Comparison of ENCODE assay signal across 19 mouse cellular contexts in genomic region chr4:129220376-129221089, GRCm38 (mm10). TPM values are rescaled to one million over a fixed set of nuclear protein-coding genes. Genes with fewer than 3 reads are reported as not detected.
DNase-seq lines count a peak whose midpoint lies in the region; ATAC-seq and TF ChIP-seq lines count a peak whose summit lies in the region.
"Had no signal": no experiment of that assay in that cellular context is flagged by ENCODE, and none has a peak within 500 bp of the region (broad histone marks: within the 10 kb centered on the region; RNA-seq: fewer than 3 reads in every experiment).

No protein-coding gene starts in this region.

- 68% methylated on average over 7 of the region's 7 CpGs for WGBS in embryonic facial prominence, embryonic 13.5 days
- 73% methylated on average over 7 of the region's 7 CpGs for whole genome bisulfite sequencing in embryonic facial prominence, embryonic 10.5 days
- 7% methylated on average over 7 of the region's 7 CpGs for WGBS in cerebellum, adult 2 months
- WGBS in embryonic facial prominence, embryonic 14.5 days: 59% methylated on average over 7 of the region's 7 CpGs
- 48% methylated on average over 7 of the region's 7 CpGs for WGBS in lung, postnatal 0 days

- TF ChIP-seq CTCF in ES-Bruce4 (IDR thresholded peaks at IDR 0.05; ENCODE audit: low read depth, low read length): no peak
- TF ChIP-seq CTCF in cerebellum, adult 2 months (IDR thresholded peaks at IDR 0.05; ENCODE audit: borderline replicate concordance, insufficient read depth, low read depth, low read length): no peak
- TF ChIP-seq CTCF in lung, postnatal 0 days (IDR thresholded peaks at IDR 0.05): no peak

- no peak overlapping the region for H3K4me3 ChIP-seq in embryonic facial prominence, embryonic 13.5 days
- no peak overlapping the region for H3K4me3 ChIP-seq in embryonic facial prominence, embryonic 10.5 days
- peak overlapping the region; percentile 51 for H3K4me3 ChIP-seq in ES-Bruce4 (ENCODE audit: low read depth, low read length)
- no peak overlapping the region for H3K4me3 ChIP-seq in cerebellum, adult 2 months (replicated peaks; ENCODE audit: insufficient read depth, low read depth, low read length)
- H3K4me3 ChIP-seq in embryonic facial prominence, embryonic 14.5 days (ENCODE audit: low read depth, low read length): no peak overlapping the region
- no peak overlapping the region for H3K4me3 ChIP-seq in lung, postnatal 0 days (ENCODE audit: low read depth, low read length)

- peaks cover 90% of the 10 kb centered on the region for H3K36me3 ChIP-seq in embryonic facial prominence, embryonic 13.5 days
- peaks cover 89% of the 10 kb centered on the region for H3K36me3 ChIP-seq in embryonic facial prominence, embryonic 10.5 days (replicated peaks)
- H3K36me3 ChIP-seq in ES-Bruce4 (ENCODE audit: control insufficient read depth, insufficient read depth, low read length, poor library complexity, severe bottlenecking): peaks cover 66% of the 10 kb centered on the region
- H3K36me3 ChIP-seq in embryonic facial prominence, embryonic 14.5 days (ENCODE audit: control insufficient read depth, insufficient read depth, low read length): peaks cover 87% of the 10 kb centered on the region
- peaks cover 33% of the 10 kb centered on the region for H3K36me3 ChIP-seq in lung, postnatal 0 days (ENCODE audit: insufficient read depth, low read length)

- no peak for ATAC-seq in embryonic facial prominence, embryonic 13.5 days (ENCODE audit: insufficient number of reproducible peaks, insufficient read depth, low FRiP score, low TSS enrichment, low read depth)
- ATAC-seq in embryonic facial prominence, embryonic 14.5 days (ENCODE audit: low read depth): no peak
- ATAC-seq in lung, postnatal 0 days: no peak
- ATAC-seq: activated CD4-positive, CD25-positive, alpha-beta regulatory T cell, adult 4 months; liver, postnatal 0 days; Patski had no signal

- peak overlapping the region; percentile 89; the same call in 1 of the 2 replicates for H3K27ac ChIP-seq in embryonic facial prominence, embryonic 13.5 days
- H3K27ac ChIP-seq in embryonic facial prominence, embryonic 10.5 days (replicated peaks): no peak overlapping the region
- H3K27ac ChIP-seq in ES-Bruce4 (ENCODE audit: insufficient read depth, low read length): peak overlapping the region; percentile 23
- H3K27ac ChIP-seq in cerebellum, adult 2 months (ENCODE audit: insufficient read depth, low read length): peak overlapping the region; percentile 65
- peak overlapping the region; percentile 44; the same call in 1 of the 2 replicates for H3K27ac ChIP-seq in embryonic facial prominence, embryonic 14.5 days (replicated peaks; ENCODE audit: low read depth, low read length)
- H3K27ac ChIP-seq in lung, postnatal 0 days (ENCODE audit: low read length): no peak overlapping the region

- H3K9ac ChIP-seq in embryonic facial prominence, embryonic 13.5 days: 0 out of 2 replicates have a peak overlapping the region, but pooled peaks have one; percentile 22
- peak overlapping the region; percentile 9; the same call in 1 of the 2 replicates for H3K9ac ChIP-seq in ES-Bruce4 (ENCODE audit: low read depth, poor library complexity, severe bottlenecking)
- H3K9ac ChIP-seq in embryonic facial prominence, embryonic 14.5 days (ENCODE audit: low read depth, low read length): no peak overlapping the region
- H3K9ac ChIP-seq in lung, postnatal 0 days (replicated peaks; ENCODE audit: low read depth): no peak overlapping the region
- H3K9ac ChIP-seq: liver, postnatal 0 days had no signal

- TF ChIP-seq EP300 in ES-Bruce4 (IDR thresholded peaks at IDR 0.05; ENCODE audit: insufficient read depth, low read depth, low read length): no peak
- TF ChIP-seq EP300 in lung, postnatal 0 days (IDR thresholded peaks at IDR 0.05): no peak

- peaks cover 77% of the 10 kb centered on the region for H3K4me1 ChIP-seq in embryonic facial prominence, embryonic 13.5 days
- peaks cover 34% of the 10 kb centered on the region for H3K4me1 ChIP-seq in embryonic facial prominence, embryonic 10.5 days
- H3K4me1 ChIP-seq in ES-Bruce4 (ENCODE audit: control insufficient read depth, insufficient read depth, low read length): peaks cover 8% of the 10 kb centered on the region
- H3K4me1 ChIP-seq in cerebellum, adult 2 months (ENCODE audit: control insufficient read depth, insufficient read depth, low read length): peaks cover 59% of the 10 kb centered on the region
- H3K4me1 ChIP-seq in embryonic facial prominence, embryonic 14.5 days (ENCODE audit: control insufficient read depth, insufficient read depth, low read length): peaks cover 32% of the 10 kb centered on the region
- H3K4me1 ChIP-seq in lung, postnatal 0 days (ENCODE audit: insufficient read depth, low read depth, low read length): no peaks in the 10 kb centered on the region

- peaks cover 36% of the 10 kb centered on the region for H3K27me3 ChIP-seq in embryonic facial prominence, embryonic 13.5 days
- peaks cover 47% of the 10 kb centered on the region for H3K27me3 ChIP-seq in embryonic facial prominence, embryonic 10.5 days (replicated peaks; ENCODE audit: low read depth, poor library complexity, severe bottlenecking)
- H3K27me3 ChIP-seq in ES-Bruce4 (ENCODE audit: control insufficient read depth, insufficient read depth, low read length, poor library complexity, severe bottlenecking): no peaks in the 10 kb centered on the region
- no peaks in the 10 kb centered on the region for H3K27me3 ChIP-seq in cerebellum, adult 2 months (ENCODE audit: control insufficient read depth, insufficient read depth, low read length)
- no peaks in the 10 kb centered on the region for H3K27me3 ChIP-seq in embryonic facial prominence, embryonic 14.5 days (replicated peaks; ENCODE audit: control insufficient read depth, insufficient read depth, low read length)
- H3K27me3 ChIP-seq in lung, postnatal 0 days (replicated peaks; ENCODE audit: insufficient read depth, low read length): no peaks in the 10 kb centered on the region
- H3K27me3 ChIP-seq: Patski had no signal

- no peak for DNase-seq in embryonic facial prominence, embryonic 10.5 days (ENCODE audit: low spot score)
- peak; percentile 81 to 87 for DNase-seq in cerebellum, adult 2 months
- no peak for DNase-seq in embryonic facial prominence, embryonic 14.5 days (ENCODE audit: low spot score)
- no peak for DNase-seq in lung, postnatal 36 days
- DNase-seq in lung, postnatal 0 days (ENCODE audit: low spot score): no peak
- no peak for DNase-seq in layer of hippocampus, postnatal 14 days (ENCODE audit: low spot score in 2 of 2)
- DNase-seq: adrenal gland, postnatal 14 days; heart, postnatal 4 days; kidney, adult 2 months; kidney, postnatal 14 days; liver; liver, postnatal 0 days; right cerebral cortex, postnatal 25 days; thymus, postnatal 25 days had no signal

- TF ChIP-seq POLR2A in ES-Bruce4 (IDR thresholded peaks at IDR 0.05; ENCODE audit: insufficient read depth, low read length): no peak
- TF ChIP-seq POLR2A in cerebellum, adult 2 months (IDR thresholded peaks at IDR 0.05; ENCODE audit: borderline replicate concordance, insufficient read depth, low read length): 0 out of 2 replicates have a peak, but pooled peaks have one; percentile 11

- H3K4me2 ChIP-seq in embryonic facial prominence, embryonic 13.5 days: no peak overlapping the region
- H3K4me2 ChIP-seq in embryonic facial prominence, embryonic 14.5 days (ENCODE audit: low read depth, low read length): no peak overlapping the region
- no peak overlapping the region for H3K4me2 ChIP-seq in lung, postnatal 0 days (replicated peaks; ENCODE audit: low read depth, low read length)
- H3K4me2 ChIP-seq: heart, embryonic 11.5 days had no signal

- H3K9me3 ChIP-seq in embryonic facial prominence, embryonic 13.5 days: no peaks in the 10 kb centered on the region
- no peaks in the 10 kb centered on the region for H3K9me3 ChIP-seq in embryonic facial prominence, embryonic 10.5 days
- no peaks in the 10 kb centered on the region for H3K9me3 ChIP-seq in ES-Bruce4 (replicated peaks; ENCODE audit: control insufficient read depth, insufficient read depth, low read length, poor library complexity, severe bottlenecking)
- no peaks in the 10 kb centered on the region for H3K9me3 ChIP-seq in embryonic facial prominence, embryonic 14.5 days (ENCODE audit: control insufficient read depth, low read length)
- H3K9me3 ChIP-seq in lung, postnatal 0 days (ENCODE audit: low read length): no peaks in the 10 kb centered on the region

RNA-seq across cellular contexts. Expression of gene Yars, which starts 31.0 kb away (rescaled TPM):
- polyA plus RNA-seq in embryonic facial prominence, embryonic 13.5 days (2015; fragmentation: Nextera tagmentation; extraction: Ambion mirVana): 80.0 and 84.5 TPM in 2 replicates
- polyA plus RNA-seq in embryonic facial prominence, embryonic 10.5 days (2016; fragmentation: Nextera tagmentation; extraction: Ambion mirVana): 96.0 and 105 TPM in 2 replicates
- 90.6 and 99.8 TPM in 2 replicates for polyA plus RNA-seq in ES-Bruce4 (2011; ENCODE audit: insufficient read depth, insufficient read length, low read depth, missing spikeins)
- polyA plus RNA-seq in cerebellum, adult 2 months (2012; rRNA removed): 104 and 107 TPM in 2 replicates
- 74.9 and 78.3 TPM in 2 replicates for polyA plus RNA-seq in embryonic facial prominence, embryonic 14.5 days (2014; fragmentation: Nextera tagmentation; extraction: Ambion mirVana)
- 26.4 and 27.1 TPM in 2 replicates for polyA plus RNA-seq in lung, postnatal 0 days (2015; fragmentation: Nextera tagmentation; extraction: Ambion mirVana)
- total RNA-seq in layer of hippocampus, postnatal 14 days (2021): 100 to 1,000 TPM in 1 of 2 experiments, 10 to 100 TPM in 1; 96.1 to 101 TPM

RNA-seq across cellular contexts. Expression of gene S100pbp, which starts 31.0 kb away (rescaled TPM):
- 25.4 and 25.5 TPM in 2 replicates for polyA plus RNA-seq in embryonic facial prominence, embryonic 13.5 days (2015; fragmentation: Nextera tagmentation; extraction: Ambion mirVana)
- polyA plus RNA-seq in embryonic facial prominence, embryonic 10.5 days (2016; fragmentation: Nextera tagmentation; extraction: Ambion mirVana): 29.5 and 29.8 TPM in 2 replicates
- polyA plus RNA-seq in ES-Bruce4 (2011; ENCODE audit: insufficient read depth, insufficient read length, low read depth, missing spikeins): 80.0 and 83.5 TPM in 2 replicates
- polyA plus RNA-seq in cerebellum, adult 2 months (2012; rRNA removed): 28.5 and 31.3 TPM in 2 replicates
- 12.6 and 15.5 TPM in 2 replicates for polyA plus RNA-seq in embryonic facial prominence, embryonic 14.5 days (2014; fragmentation: Nextera tagmentation; extraction: Ambion mirVana)
- polyA plus RNA-seq in lung, postnatal 0 days (2015; fragmentation: Nextera tagmentation; extraction: Ambion mirVana): 7.3 and 7.5 TPM in 2 replicates
- total RNA-seq in layer of hippocampus, postnatal 14 days (2021): 10 to 100 TPM; 32.3 to 37.9 TPM

RNA-seq across cellular contexts. Expression of gene C77080, which starts 40.7 kb away (rescaled TPM):
- 7.6 and 8.4 TPM in 2 replicates for polyA plus RNA-seq in embryonic facial prominence, embryonic 13.5 days (2015; fragmentation: Nextera tagmentation; extraction: Ambion mirVana)
- 3.3 and 3.5 TPM in 2 replicates for polyA plus RNA-seq in embryonic facial prominence, embryonic 10.5 days (2016; fragmentation: Nextera tagmentation; extraction: Ambion mirVana)
- polyA plus RNA-seq in ES-Bruce4 (2011; ENCODE audit: insufficient read depth, insufficient read length, low read depth, missing spikeins): 50.2 and 55.1 TPM in 2 replicates
- polyA plus RNA-seq in cerebellum, adult 2 months (2012; rRNA removed): 15.6 and 18.5 TPM in 2 replicates
- 6.1 and 6.2 TPM in 2 replicates for polyA plus RNA-seq in embryonic facial prominence, embryonic 14.5 days (2014; fragmentation: Nextera tagmentation; extraction: Ambion mirVana)
- 6.7 and 7.9 TPM in 2 replicates for polyA plus RNA-seq in lung, postnatal 0 days (2015; fragmentation: Nextera tagmentation; extraction: Ambion mirVana)
- 10 to 100 TPM; 10.7 to 11.7 TPM for total RNA-seq in layer of hippocampus, postnatal 14 days (2021)

Comparison
In these comparisons a context has a peak if more than half of its experiments do, and no peak if none do; other contexts are left out.
1. H3K27ac ChIP-seq: peak in embryonic facial prominence, embryonic 13.5 days (single experiment), ES-Bruce4 (single experiment), cerebellum, adult 2 months (single experiment) and embryonic facial prominence, embryonic 14.5 days (single experiment); none in embryonic facial prominence, embryonic 10.5 days (single experiment) and lung, postnatal 0 days (single experiment).
2. H3K9ac ChIP-seq: peak in embryonic facial prominence, embryonic 13.5 days (single experiment) and ES-Bruce4 (single experiment); none in embryonic facial prominence, embryonic 14.5 days (single experiment) and lung, postnatal 0 days (single experiment).
3. DNase-seq: peak in cerebellum, adult 2 months (2 of 2); none in embryonic facial prominence, embryonic 10.5 days (single experiment), embryonic facial prominence, embryonic 14.5 days (single experiment), lung, postnatal 36 days (single experiment), lung, postnatal 0 days (single experiment) and layer of hippocampus, postnatal 14 days (0 of 2).